Mouse (Mus musculus): ENCODE measurements around the gene Ankrd27. TPM values are rescaled to one million over a fixed set of nuclear protein-coding genes. Genes with fewer than 3 reads are reported as not detected.

Ankrd27 gene
- polyA plus RNA-seq, 1 experiment: 41.6 TPM

DNA sequence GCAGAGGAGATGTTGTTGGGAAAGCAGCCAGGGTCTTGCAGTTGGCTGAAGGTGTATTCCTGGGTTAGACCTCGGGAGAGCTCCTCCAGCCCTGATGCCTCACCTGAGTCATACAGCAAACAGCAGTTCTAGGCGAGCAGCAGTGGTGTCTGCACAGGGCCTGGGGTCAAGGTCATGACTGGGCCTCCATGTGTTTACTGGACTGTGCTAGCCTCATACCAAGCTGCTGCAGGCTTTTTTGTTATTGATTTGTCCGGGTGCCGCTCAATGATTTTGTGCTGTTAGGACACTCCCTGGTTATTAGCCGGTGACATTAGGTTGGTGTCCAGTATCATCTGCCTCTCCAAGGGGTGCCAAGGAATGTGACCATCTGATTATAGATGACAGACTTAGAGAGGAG lies 1.7 kb downstream of the Ankrd27 start:
- TF ChIP-seq POLR2A (IDR thresholded peaks at IDR 0.05; ENCODE audit: control insufficient read depth, extremely low read depth, insufficient read depth, low read length, poor library complexity): no peak
- no peak for TF ChIP-seq CTCF (IDR thresholded peaks at IDR 0.05; ENCODE audit: borderline replicate concordance, control insufficient read depth, extremely low read depth, insufficient read depth, low read length, poor library complexity)
- Histone ChIP-seq H3K4me1 (replicated peaks; ENCODE audit: control insufficient read depth, insufficient read depth, low read length) (peaks cover 31% of the 10 kb centered on the region), H3K4me3 (ENCODE audit: control insufficient read depth, insufficient read depth, low read length) (no peak overlapping the region), H3K27ac (ENCODE audit: control insufficient read depth, insufficient read depth, low read length) (no peak overlapping the region), H3K36me3 (ENCODE audit: control insufficient read depth, insufficient read depth, low read length) (peaks cover 8% of the 10 kb centered on the region), H3K27me3 (ENCODE audit: control insufficient read depth, insufficient read depth, low read length) (peaks cover 13% of the 10 kb centered on the region; the same call in 1 of the 2 replicates)
- no peak for DNase-seq
- 87% methylated on average over 5 of the region's 5 CpGs for WGBS

GRCm38 (mm10) chr7:35588680-35589428 lies 2.8 kb downstream of the Ankrd27 start:
- Histone ChIP-seq H3K27me3 (ENCODE audit: control insufficient read depth, insufficient read depth, low read length) (peaks cover 10% of the 10 kb centered on the region; the same call in 1 of the 2 replicates), H3K36me3 (ENCODE audit: control insufficient read depth, insufficient read depth, low read length) (peaks cover 14% of the 10 kb centered on the region), H3K27ac (ENCODE audit: control insufficient read depth, insufficient read depth, low read length) (no peak overlapping the region), H3K4me3 (ENCODE audit: control insufficient read depth, insufficient read depth, low read length) (no peak overlapping the region), H3K4me1 (replicated peaks; ENCODE audit: control insufficient read depth, insufficient read depth, low read length) (peaks cover 31% of the 10 kb centered on the region)
- WGBS: 11% methylated on average over 9 of the region's 9 CpGs
- DNase-seq: no peak
- TF ChIP-seq CTCF (IDR thresholded peaks at IDR 0.05; ENCODE audit: borderline replicate concordance, control insufficient read depth, extremely low read depth, insufficient read depth, low read length, poor library complexity): no peak
- no peak for TF ChIP-seq POLR2A (IDR thresholded peaks at IDR 0.05; ENCODE audit: control insufficient read depth, extremely low read depth, insufficient read depth, low read length, poor library complexity)

GRCm38 (mm10) chr7:35589485-35589884 lies 3.4 kb downstream of the Ankrd27 start:
- Histone ChIP-seq H3K27me3 (ENCODE audit: control insufficient read depth, insufficient read depth, low read length) (peaks cover 5% of the 10 kb centered on the region; the same call in 1 of the 2 replicates), H3K4me1 (replicated peaks; ENCODE audit: control insufficient read depth, insufficient read depth, low read length) (peaks cover 28% of the 10 kb centered on the region), H3K4me3 (ENCODE audit: control insufficient read depth, insufficient read depth, low read length) (no peak overlapping the region), H3K36me3 (ENCODE audit: control insufficient read depth, insufficient read depth, low read length) (peaks cover 14% of the 10 kb centered on the region), H3K27ac (ENCODE audit: control insufficient read depth, insufficient read depth, low read length) (no peak overlapping the region)
- no peak for DNase-seq
- TF ChIP-seq POLR2A (IDR thresholded peaks at IDR 0.05; ENCODE audit: control insufficient read depth, extremely low read depth, insufficient read depth, low read length, poor library complexity) (no peak), CTCF (IDR thresholded peaks at IDR 0.05; ENCODE audit: borderline replicate concordance, control insufficient read depth, extremely low read depth, insufficient read depth, low read length, poor library complexity) (no peak)
- WGBS: 40% methylated on average over 7 of the region's 7 CpGs

GRCm38 (mm10) chr7:35590731-35591191 lies 4.7 kb downstream of the Ankrd27 start:
- Histone ChIP-seq H3K36me3 (ENCODE audit: control insufficient read depth, insufficient read depth, low read length) (peaks cover 14% of the 10 kb centered on the region), H3K4me3 (ENCODE audit: control insufficient read depth, insufficient read depth, low read length) (no peak overlapping the region), H3K27ac (ENCODE audit: control insufficient read depth, insufficient read depth, low read length) (no peak overlapping the region), H3K4me1 (replicated peaks; ENCODE audit: control insufficient read depth, insufficient read depth, low read length) (peaks cover 21% of the 10 kb centered on the region), H3K27me3 (ENCODE audit: control insufficient read depth, insufficient read depth, low read length) (no peaks in the 10 kb centered on the region)
- DNase-seq: no peak
- TF ChIP-seq POLR2A (IDR thresholded peaks at IDR 0.05; ENCODE audit: control insufficient read depth, extremely low read depth, insufficient read depth, low read length, poor library complexity) (no peak), CTCF (IDR thresholded peaks at IDR 0.05; ENCODE audit: borderline replicate concordance, control insufficient read depth, extremely low read depth, insufficient read depth, low read length, poor library complexity) (no peak)
- WGBS: 95% methylated on average over 10 of the region's 10 CpGs

- TF ChIP-seq POLR2A (IDR thresholded peaks at IDR 0.05; ENCODE audit: control insufficient read depth, extremely low read depth, insufficient read depth, low read length, poor library complexity): no peak
- no peak for TF ChIP-seq CTCF (IDR thresholded peaks at IDR 0.05; ENCODE audit: borderline replicate concordance, control insufficient read depth, extremely low read depth, insufficient read depth, low read length, poor library complexity)
- Histone ChIP-seq H3K36me3 (ENCODE audit: control insufficient read depth, insufficient read depth, low read length) (peaks cover 14% of the 10 kb centered on the region), H3K4me1 (replicated peaks; ENCODE audit: control insufficient read depth, insufficient read depth, low read length) (peaks cover 5% of the 10 kb centered on the region; the same call in 1 of the 2 replicates), H3K27me3 (ENCODE audit: control insufficient read depth, insufficient read depth, low read length) (no peaks in the 10 kb centered on the region), H3K27ac (ENCODE audit: control insufficient read depth, insufficient read depth, low read length) (no peak overlapping the region), H3K4me3 (ENCODE audit: control insufficient read depth, insufficient read depth, low read length) (no peak overlapping the region)
- WGBS: 98% methylated on average over 5 of the region's 5 CpGs
- DNase-seq: no peak
These were observed 8.3 kb downstream of the Ankrd27 start for GRCm38 (mm10) chr7:35594311-35594710.

DNA sequence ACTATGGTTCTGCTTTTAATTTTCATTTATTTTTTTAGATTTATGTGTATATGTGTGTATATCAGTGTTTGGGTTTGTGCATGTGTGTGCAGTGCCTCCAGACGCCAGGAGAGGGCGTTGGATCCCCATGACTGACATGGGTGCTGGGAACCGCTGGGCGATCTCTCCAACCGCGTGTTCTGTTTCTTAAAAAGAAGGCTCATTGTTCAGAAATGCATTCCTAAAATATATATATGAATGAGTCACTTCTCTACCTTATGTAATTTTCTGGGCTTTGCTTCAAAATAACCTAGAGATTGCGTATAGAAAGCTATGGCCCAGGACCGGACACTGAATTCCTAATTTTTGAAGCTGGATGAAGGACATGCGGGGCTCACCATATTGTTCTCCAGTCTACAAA lies 13.4 kb downstream of the Ankrd27 start:
- H3K36me3 ChIP-seq (ENCODE audit: control insufficient read depth, insufficient read depth, low read length): no peaks in the 10 kb centered on the region
- H3K4me1 ChIP-seq (replicated peaks; ENCODE audit: control insufficient read depth, insufficient read depth, low read length): no peaks in the 10 kb centered on the region
- H3K27me3 ChIP-seq (ENCODE audit: control insufficient read depth, insufficient read depth, low read length): no peaks in the 10 kb centered on the region
- TF ChIP-seq POLR2A (IDR thresholded peaks at IDR 0.05; ENCODE audit: control insufficient read depth, extremely low read depth, insufficient read depth, low read length, poor library complexity) (no peak), CTCF (IDR thresholded peaks at IDR 0.05; ENCODE audit: borderline replicate concordance, control insufficient read depth, extremely low read depth, insufficient read depth, low read length, poor library complexity) (no peak)
- no peak overlapping the region for H3K4me3 ChIP-seq (ENCODE audit: control insufficient read depth, insufficient read depth, low read length)
- no peak overlapping the region for H3K27ac ChIP-seq (ENCODE audit: control insufficient read depth, insufficient read depth, low read length)
- no peak for DNase-seq
- WGBS: 97% methylated on average over 9 of the region's 9 CpGs
